Mouse (Mus musculus) cerebellum, adult (tissue): ENCODE measurements around the gene Hist1h3f.
"Not testable (repeated sequence)": the region's sequence is repeated elsewhere in the genome, so short reads cannot be mapped to it uniquely, and the experiment has no call there.

ENCODE experiments used
- ATAC-seq: cut with Nextera tagmentation; 2 replicates; pipeline ENCODE4 v1.9.2; 2017; ENCODE audit warnings: mild to moderate bottlenecking, moderate library complexity, mixed read lengths; ENCODE audit not compliant: insufficient number of reproducible peaks, low FRiP score, low TSS enrichment

Hist1h3f gene

DNA sequence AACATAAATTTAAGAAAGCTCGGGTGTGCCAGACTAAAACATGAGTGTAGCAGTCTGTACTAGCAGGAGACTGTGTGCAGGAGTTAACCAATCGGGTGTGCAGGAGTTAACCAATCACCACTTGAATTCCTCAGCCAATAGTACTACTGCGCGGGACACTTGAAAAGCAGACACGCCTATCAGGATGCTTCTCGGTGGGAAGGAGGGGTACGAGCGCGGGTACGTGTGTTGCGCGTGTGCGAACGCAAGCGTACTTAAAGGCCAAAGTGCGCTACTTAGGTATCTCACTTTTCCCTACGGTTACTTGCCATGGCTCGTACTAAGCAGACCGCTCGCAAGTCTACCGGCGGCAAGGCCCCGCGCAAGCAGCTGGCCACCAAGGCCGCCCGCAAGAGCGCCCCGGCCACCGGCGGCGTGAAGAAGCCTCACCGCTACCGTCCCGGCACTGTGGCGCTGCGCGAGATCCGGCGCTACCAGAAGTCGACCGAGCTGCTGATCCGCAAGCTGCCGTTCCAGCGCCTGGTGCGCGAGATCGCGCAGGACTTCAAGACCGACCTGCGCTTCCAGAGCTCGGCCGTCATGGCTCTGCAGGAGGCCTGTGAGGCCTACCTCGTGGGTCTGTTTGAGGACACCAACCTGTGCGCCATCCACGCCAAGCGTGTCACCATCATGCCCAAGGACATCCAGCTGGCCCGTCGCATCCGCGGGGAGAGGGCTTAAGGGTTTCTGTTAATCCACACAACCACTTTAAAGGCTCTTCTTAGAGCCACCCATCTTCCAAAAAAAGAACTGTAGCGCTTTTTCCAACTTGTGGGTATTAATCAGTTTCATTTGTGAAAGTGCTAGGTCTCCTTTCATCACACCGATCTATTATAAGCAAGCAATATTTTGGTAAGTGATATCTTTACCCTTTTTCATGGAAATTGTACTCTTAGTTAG is 8.4 kb upstream of the Hist1h3f start, which contains the start of gene Hist1h3g:
Gene Hist1h3g (plus strand): TSS at position 286 of the 939 bp plus-strand sequence.
- peak; percentile 87 for ATAC-seq

- no peak for ATAC-seq
These were observed 7.6 kb upstream of the Hist1h3f start for GRCm38 (mm10) chr13:23536076-23536822.

DNA sequence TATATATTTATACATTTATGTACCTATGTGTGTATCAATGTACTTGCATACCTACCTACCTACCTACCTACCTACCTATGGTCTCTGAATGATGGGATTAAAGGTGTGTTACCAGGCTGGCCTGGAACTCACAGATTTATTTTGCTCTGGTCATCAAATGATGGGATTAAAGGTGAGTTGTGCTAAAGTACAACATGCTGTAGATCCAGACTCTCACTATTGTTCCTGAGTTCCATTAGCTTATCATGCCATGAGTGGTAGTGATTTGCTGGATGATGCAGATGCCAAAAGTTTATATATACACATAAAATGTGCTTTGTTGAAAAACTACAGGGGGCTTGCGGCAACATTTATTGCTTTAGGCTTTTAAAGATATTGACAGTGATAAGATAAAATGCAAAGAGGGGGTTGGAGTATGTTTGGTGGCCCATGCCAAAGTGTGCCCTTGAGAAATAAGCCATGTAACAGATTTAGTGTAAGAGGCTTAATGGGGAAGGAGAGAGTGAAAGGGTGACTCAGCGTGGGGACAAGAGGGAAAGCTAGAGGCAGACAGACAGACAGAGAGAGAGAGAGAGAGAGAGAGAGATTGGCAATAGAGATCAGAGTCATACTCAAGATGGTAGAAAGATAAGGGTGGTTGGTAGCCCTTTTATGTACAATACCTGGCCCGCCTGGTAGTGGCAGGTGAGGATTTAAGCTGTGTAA is 6.7 kb upstream of the Hist1h3f start:
- no peak for ATAC-seq

DNA sequence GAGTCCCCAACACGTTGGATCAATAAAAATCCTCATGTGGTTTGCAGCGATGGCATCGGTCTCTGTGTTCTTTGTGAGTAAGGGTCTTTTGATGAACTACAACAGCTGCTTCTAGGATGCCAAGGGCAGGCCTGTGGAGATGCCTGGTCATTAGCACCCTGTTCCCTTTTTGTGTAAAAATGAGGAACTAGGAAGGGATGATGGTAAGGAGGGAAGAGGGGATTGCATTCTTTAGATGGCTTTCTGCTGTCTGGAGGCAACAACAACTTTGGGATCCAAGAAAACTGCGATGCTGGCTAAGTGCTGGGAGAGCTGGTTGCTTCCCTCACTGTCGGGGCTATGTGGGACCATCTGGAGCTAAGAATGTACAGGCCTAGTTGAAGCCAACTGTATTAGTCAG is 5.6 kb upstream of the Hist1h3f start:
- no peak for ATAC-seq

- not testable (repeated sequence) for ATAC-seq
These were observed 4.0 kb upstream of the Hist1h3f start for GRCm38 (mm10) chr13:23539821-23540220.

GRCm38 (mm10) chr13:23541497-23541896 is 2.4 kb upstream of the Hist1h3f start:
- ATAC-seq, result no peak

DNA sequence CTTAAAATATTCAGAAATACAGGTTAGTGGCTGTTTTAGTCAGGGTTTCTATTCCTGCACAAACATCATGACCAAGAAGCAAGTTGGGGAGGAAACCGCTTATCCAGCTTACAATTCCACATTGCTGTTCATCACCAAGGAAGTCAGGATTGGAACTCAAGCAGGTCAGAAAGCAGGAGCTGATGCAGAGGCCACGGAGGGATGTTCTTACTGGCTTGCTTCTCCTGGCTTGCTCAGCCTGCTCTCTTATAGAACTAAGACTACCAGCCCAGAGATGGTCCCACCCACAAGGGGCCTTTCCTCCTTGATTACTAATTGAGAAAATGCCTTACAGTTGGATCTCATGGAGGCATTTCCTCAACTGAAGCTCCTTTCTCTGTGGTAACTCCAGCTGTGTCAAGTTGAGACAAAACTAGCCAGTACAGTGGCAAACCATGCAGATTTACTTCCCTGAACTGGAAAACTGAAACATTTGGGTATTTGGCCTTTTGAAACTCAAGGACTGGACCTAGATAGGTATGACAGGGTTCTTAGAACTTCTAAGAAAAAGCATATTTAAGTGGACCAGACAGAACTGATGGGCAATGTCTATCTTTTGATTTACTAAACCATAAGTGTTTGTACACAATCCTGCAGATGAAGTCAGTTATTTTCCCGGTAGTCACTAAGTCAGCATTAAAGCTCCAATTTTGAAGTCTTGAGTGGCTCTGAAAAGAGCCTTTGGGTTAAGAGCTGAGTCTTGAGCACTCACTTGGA is 1.4 kb upstream of the Hist1h3f start:
- not testable (repeated sequence) for ATAC-seq

DNA sequence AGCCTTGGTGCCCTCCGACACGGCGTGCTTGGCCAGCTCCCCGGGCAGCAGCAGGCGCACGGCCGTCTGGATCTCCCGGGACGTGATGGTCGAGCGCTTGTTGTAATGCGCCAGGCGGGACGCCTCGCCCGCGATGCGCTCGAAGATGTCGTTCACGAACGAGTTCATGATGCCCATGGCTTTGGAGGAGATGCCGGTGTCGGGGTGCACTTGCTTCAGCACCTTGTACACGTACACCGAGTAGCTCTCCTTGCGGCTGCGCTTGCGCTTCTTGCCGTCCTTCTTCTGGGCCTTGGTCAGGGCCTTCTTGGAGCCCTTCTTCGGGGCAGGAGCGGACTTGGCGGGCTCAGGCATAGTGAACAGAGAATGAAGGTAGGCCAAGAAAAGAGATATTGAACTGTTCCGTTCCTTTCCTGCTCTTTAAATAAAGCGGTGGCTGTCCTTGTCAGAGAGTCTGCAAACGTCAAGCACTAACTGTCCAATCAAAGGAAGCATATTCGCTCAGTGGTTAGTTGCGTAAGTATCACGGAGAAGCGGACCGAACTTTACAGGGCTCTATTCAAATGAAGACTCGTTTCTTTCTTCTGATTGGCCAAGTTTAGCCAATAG is 749 bp upstream of the Hist1h3f start, which contains the start of gene Hist1h2bh:
Gene Hist1h2bh (minus strand): TSS at position 394 of the 609 bp plus-strand sequence.
- ATAC-seq, result peak; percentile 93

- ATAC-seq, result 0 out of 2 replicates have a peak, but pooled peaks have one; percentile 40
These were observed 902 bp downstream of the Hist1h3f start for GRCm38 (mm10) chr13:23544787-23545120.

DNA sequence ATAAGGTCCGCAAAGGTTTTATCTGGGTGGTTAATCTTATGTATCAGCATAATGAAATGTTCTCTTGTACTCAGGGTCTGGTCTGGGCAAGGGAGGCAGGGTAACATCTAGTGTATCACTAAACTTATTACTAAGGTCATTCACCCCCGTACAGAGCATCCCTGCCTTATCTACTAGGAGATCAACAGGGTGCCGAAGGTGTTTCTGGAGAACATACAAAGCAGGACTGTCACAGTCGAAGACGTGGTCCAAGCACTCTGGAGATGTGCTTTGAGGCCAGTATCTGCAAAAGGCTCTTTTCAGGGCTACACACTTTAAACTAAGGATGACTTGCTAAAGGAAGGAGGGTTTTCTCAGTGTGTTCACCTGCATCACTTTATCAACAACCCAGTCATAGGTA is 2.8 kb downstream of the Hist1h3f start:
- no peak for ATAC-seq

DNA sequence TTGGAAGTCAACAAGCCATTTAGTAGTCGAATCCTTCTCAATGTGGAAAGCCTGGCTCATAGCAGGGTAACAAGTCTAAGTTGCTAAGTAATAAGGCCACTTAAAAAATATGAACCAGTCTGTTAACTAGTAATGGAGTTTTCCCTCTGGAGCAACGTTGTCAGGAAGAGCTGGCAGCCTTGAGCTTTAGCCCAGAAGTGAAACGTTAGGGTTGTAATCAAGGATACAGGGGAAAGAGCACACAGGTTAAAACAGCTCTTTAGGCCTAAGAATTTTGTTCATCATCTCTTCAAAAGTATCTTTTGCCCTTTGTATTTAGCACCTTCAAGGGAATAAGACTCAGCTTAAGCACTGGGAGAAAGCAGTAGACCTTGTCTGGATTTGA is 6.9 kb downstream of the Hist1h3f start:
- no peak for ATAC-seq

- peak; percentile 91 for ATAC-seq
These were observed 7.4 kb downstream of the Hist1h3f start, which contains the start of gene Hist1h4f for GRCm38 (mm10) chr13:23551146-23551834. TSS of gene Hist1h4f (minus strand) at chr13:23551648.

GRCm38 (mm10) chr13:23551931-23552914 is 8.4 kb downstream of the Hist1h3f start:
- ATAC-seq, result no peak

DNA sequence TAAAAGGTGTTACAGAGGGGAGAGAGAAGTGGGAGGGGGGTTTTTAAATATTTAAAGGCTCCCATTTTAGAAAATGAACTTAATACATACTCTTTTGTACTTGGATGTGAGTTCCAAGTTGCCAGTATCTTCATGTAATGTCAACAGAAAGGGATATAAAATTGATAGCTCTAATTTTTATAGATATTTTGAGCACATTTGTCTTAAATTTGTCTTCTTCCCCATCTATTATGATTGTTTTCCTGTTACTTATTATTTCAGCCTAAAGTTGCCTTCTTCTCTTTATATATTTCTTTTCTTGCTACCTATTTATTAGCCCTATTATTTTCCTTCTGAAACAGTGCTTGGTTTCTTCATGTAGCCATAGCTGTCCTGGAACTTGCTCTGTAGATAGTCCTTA is 9.1 kb downstream of the Hist1h3f start, which contains the start of gene Hist1h1d:
Gene Hist1h1d (plus strand): TSS at position 301 of the 400 bp plus-strand sequence.
- ATAC-seq, result no peak

DNA sequence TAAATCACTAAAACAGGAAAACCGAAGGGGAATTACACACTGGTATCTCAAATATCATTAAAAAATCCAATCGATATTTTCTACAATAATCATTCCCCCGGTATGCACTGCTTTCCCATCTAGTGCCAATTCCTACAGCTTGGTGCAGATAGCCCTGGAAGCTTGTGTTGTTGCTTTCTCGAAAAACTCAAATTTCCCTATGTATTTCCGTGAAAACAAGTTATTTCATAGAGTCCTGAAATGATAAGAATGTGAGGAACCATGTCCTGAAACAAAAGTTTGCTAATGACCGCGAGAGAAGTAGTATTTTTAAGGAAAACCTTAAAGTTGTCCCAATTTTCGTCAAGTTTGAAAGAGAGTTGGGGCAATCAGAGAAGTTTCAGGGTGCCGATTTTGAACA is 10.5 kb downstream of the Hist1h3f start:
- no peak for ATAC-seq

- peak; percentile 69; the same call in 1 of the 2 replicates for ATAC-seq
These were observed 11.3 kb downstream of the Hist1h3f start for GRCm38 (mm10) chr13:23554925-23555838.
